Mouse (Mus musculus): ENCODE measurements around the gene P4htm. TPM values are rescaled to one million over a fixed set of nuclear protein-coding genes. Genes with fewer than 3 reads are reported as not detected.
A peak's percentile ranks its signal among the peaks of the same experiment; 100 is the strongest.

The P4htm gene
- polyA plus RNA-seq, 1 experiment from 2014 or later, result 5.8 TPM

DNA sequence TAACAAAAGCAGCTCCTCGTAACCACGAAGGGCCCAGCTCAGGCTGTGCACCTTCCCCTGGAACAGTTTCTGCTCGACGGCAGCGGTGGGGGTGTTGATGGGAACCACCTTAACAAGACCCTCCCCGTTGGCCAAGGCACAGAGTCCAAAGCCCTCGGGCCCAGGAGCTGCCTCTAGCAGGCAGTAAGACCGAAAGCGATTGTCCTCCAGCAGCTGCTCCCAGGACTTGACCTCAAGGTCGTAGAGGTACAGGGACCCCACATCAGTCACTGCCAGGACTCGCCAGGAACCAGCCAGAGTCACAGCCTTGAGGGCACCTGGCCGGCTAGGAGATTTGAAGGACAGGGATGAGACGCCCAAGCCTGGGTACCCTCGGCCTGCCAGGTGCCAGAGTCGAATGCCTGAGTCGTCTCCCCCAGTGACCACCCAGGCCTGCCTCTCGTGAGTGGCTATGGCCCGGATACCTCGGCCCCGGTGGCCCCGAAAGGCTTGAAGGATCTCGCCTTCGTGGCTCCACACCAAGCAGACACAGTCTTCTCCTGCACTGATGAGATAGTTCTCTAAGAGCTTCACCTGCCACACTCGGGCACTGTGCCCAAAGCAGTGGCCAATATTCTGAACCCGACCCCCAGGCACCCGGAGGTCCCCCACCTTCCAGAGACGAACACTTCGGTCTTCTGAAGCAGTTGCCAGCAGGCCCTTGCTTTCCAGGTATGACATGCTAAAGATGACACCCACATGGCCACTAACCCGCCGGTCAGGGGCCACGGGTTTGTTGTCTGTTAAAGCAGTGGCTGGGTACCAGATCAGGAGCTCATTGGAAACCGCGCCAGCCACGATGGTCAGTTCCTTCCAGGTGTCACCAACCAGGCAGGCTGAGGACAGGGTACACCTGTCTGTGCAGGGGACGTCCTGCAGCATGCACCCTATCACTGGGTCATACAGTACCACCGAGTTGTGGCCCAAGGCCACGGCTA is 21.9 kb downstream of the P4htm start:
- H3K4me2 ChIP-seq (replicated peaks), result no peak overlapping the region
- no peak overlapping the region for H3K27ac ChIP-seq
- ATAC-seq, result no peak
- H3K9ac ChIP-seq, result no peak overlapping the region
- peaks cover 40% of the 10 kb centered on the region for H3K36me3 ChIP-seq
- no peaks in the 10 kb centered on the region for H3K27me3 ChIP-seq (replicated peaks)
- H3K4me1 ChIP-seq (replicated peaks), result peaks cover 26% of the 10 kb centered on the region
- WGBS, result 83% methylated on average over 37 of the region's 37 CpGs
- no peaks in the 10 kb centered on the region for H3K9me3 ChIP-seq
- H3K4me3 ChIP-seq (replicated peaks), result no peak overlapping the region

DNA sequence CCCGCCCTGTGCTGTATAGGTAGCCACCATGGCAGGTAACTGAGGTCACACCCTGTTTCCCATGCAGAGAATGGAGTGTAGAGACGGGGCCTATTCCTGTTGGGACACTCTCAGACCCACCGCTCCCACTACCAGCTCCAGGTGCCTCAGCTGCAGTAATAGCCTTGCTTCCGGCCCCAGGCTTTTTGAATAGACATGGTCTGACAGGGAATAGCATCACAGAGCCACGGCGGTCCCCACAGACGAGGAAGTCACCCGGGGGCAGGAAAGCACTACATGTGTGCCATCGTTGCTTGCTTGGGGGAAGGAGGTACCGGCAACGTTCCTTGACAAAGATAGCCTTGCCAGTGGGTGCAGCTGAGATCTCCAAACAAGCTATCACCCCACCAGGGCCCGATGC is 22.5 kb downstream of the P4htm start:
- H3K4me2 ChIP-seq (replicated peaks), result no peak overlapping the region
- H3K36me3 ChIP-seq, result peaks cover 40% of the 10 kb centered on the region
- no peak overlapping the region for H3K9ac ChIP-seq
- 88% methylated on average over 12 of the region's 12 CpGs for WGBS
- no peaks in the 10 kb centered on the region for H3K27me3 ChIP-seq (replicated peaks)
- H3K4me1 ChIP-seq (replicated peaks), result peaks cover 31% of the 10 kb centered on the region
- ATAC-seq, result no peak
- no peak overlapping the region for H3K4me3 ChIP-seq (replicated peaks)
- no peak overlapping the region for H3K27ac ChIP-seq
- no peaks in the 10 kb centered on the region for H3K9me3 ChIP-seq

DNA sequence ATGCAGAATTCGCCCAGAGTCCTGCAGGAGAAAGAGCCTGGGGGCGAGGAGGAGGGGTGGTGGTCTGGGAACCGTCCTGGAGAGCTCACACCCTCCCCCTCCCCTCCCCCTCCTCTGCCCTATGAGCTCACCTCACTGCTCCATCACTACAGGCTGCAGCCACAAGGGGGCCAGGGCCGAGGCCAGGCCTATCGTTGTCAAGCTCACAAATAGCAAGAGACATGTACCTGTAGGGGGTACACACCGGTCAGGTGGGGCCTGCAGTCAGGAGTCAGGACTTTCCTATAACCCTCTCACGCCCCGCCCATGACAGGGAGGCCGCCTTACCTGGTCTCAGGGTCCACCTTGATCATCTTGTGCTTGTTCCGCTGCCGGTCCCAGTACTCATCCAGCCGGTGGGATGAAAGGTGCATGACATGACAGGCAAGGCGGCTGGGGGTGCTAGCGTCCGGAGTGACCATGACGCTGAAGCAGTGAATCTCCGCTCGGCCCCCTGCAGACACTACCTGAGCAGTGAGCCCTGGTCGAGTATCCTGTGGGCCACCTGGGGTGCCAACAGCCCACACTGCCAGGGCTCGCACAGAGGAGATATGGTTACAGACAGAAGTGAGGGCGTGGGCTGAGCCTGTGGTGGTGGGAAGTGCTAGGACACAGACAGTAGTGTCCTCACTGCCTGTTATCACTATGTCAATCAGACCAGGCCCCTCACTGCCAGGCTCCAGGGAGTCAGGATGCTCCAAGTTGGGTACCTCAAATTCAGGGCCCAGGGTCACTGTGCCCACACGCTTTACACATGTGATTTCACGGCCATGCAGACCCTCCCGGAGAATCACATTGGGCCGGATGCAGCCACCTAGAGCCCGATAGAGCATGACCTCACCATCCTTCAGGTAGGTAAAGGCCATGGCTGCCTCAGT is 23.4 kb downstream of the P4htm start:
- peaks cover 40% of the 10 kb centered on the region for H3K36me3 ChIP-seq
- no peak overlapping the region for H3K27ac ChIP-seq
- ATAC-seq, result no peak
- no peak overlapping the region for H3K9ac ChIP-seq
- H3K27me3 ChIP-seq (replicated peaks), result no peaks in the 10 kb centered on the region
- H3K9me3 ChIP-seq, result no peaks in the 10 kb centered on the region
- WGBS, result 55% methylated on average over 26 of the region's 26 CpGs
- no peak overlapping the region for H3K4me3 ChIP-seq (replicated peaks)
- peaks cover 27% of the 10 kb centered on the region for H3K4me1 ChIP-seq (replicated peaks)
- no peak overlapping the region for H3K4me2 ChIP-seq (replicated peaks)

DNA sequence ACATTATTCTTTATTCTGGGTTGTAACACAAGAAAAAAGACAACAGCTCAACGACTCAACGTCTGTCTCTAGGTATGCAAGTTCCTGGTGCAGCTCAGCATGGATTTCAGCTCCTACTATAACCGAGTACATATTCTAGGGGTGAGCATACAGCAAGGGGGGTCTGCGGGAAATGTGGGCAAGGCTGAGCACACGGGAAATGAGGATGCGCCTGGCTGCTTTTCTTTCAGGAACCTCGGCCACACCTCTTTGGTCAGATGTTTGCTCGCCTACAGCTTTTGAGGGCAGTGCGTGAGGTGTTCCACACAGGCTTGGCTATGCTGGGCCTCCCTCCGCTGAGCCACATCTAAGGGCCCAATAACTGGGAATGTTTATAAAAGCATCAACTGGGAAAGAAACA is 25.1 kb downstream of the P4htm start:
- WGBS, result 69% methylated on average over 10 of the region's 10 CpGs
- peaks cover 31% of the 10 kb centered on the region for H3K4me1 ChIP-seq (replicated peaks)
- peaks cover 40% of the 10 kb centered on the region for H3K36me3 ChIP-seq

DNA sequence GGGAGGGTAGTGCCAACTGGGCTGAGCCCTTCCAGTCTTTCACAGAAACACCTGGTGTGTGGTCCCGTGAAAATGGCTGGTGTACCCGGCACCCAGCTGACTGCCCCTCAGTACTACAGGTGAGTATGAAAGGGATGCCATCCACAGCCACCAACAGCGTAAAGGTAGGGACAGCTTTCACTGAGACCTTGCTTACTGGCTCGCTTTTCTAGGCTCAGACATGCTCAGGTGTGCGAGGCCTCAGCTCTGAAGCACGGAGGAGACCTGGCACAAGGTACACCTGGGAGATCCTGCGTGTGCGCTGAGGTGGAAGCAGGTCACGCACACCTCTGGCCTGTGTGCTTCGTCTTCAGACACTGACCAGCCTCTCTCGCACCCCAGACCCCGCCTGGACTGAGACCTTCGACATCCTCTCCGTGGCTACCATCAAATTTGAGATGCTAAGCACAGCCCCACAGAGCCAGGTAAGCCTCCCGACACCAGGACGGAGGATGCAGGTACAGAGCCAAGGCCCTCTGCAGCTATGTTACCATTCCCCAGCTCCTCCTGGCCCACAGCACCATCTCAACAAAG is 26.0 kb downstream of the P4htm start:
- H3K27ac ChIP-seq, result no peak overlapping the region
- peaks cover 23% of the 10 kb centered on the region for H3K4me1 ChIP-seq (replicated peaks)
- no peak overlapping the region for H3K4me2 ChIP-seq (replicated peaks)
- H3K4me3 ChIP-seq (replicated peaks), result no peak overlapping the region
- H3K36me3 ChIP-seq, result peaks cover 39% of the 10 kb centered on the region
- H3K27me3 ChIP-seq (replicated peaks), result no peaks in the 10 kb centered on the region
- no peak for ATAC-seq
- no peak overlapping the region for H3K9ac ChIP-seq
- no peaks in the 10 kb centered on the region for H3K9me3 ChIP-seq
- 89% methylated on average over 16 of the region's 16 CpGs for WGBS

More for the DNA sequence above, 25.1 kb downstream of the P4htm start:
- no peaks in the 10 kb centered on the region for H3K9me3 ChIP-seq
- no peaks in the 10 kb centered on the region for H3K27me3 ChIP-seq (replicated peaks)
- no peak overlapping the region for H3K9ac ChIP-seq
- H3K27ac ChIP-seq, result no peak overlapping the region
- H3K4me3 ChIP-seq (replicated peaks), result no peak overlapping the region
- no peak overlapping the region for H3K4me2 ChIP-seq (replicated peaks)
- ATAC-seq, result no peak

DNA sequence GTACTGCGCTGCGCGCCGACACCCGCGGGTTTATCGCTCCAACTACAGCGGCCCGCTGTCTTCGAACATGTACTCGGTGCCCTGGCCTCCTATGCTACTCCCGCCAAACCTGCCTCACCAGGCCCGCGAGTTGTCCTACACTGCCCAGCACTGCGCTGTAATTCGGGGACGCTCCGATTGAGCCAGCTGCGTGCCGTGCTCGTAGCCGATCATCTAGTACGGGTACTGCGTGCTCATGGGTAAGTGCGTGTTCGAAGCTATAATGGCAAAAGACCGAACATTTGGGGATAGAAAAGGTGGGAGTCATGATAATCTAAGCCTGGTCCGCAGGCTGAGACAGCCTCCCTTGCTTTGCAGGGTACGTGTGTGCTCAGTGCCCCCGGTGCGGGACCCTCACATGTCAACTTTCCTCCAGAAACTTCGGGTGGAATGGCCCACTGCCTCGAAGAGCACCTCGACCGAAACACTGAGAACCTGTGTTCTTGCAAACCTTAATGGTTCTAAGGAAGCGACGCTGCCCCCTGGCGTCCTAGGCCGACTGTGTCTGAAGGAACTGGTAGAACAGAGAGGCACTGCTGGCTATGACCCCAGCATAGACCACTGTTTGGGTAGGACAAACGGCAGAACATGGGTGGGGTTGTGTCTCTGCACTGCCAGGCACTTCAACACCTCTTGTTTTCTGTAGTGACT is 27.1 kb downstream of the P4htm start:
- Histone ChIP-seq H3K36me3 (peaks cover 31% of the 10 kb centered on the region), H3K27ac (peak overlapping the region; percentile 94), H3K4me1 (replicated peaks) (peaks cover 27% of the 10 kb centered on the region), H3K27me3 (replicated peaks) (no peaks in the 10 kb centered on the region), H3K4me2 (replicated peaks) (peak overlapping the region; percentile 97), H3K4me3 (replicated peaks) (peak overlapping the region; percentile 66), H3K9ac (peak overlapping the region; percentile 55), H3K9me3 (no peaks in the 10 kb centered on the region)
- ATAC-seq, result peak; percentile 13
- 1% methylated on average over 40 of the region's 40 CpGs for WGBS

DNA sequence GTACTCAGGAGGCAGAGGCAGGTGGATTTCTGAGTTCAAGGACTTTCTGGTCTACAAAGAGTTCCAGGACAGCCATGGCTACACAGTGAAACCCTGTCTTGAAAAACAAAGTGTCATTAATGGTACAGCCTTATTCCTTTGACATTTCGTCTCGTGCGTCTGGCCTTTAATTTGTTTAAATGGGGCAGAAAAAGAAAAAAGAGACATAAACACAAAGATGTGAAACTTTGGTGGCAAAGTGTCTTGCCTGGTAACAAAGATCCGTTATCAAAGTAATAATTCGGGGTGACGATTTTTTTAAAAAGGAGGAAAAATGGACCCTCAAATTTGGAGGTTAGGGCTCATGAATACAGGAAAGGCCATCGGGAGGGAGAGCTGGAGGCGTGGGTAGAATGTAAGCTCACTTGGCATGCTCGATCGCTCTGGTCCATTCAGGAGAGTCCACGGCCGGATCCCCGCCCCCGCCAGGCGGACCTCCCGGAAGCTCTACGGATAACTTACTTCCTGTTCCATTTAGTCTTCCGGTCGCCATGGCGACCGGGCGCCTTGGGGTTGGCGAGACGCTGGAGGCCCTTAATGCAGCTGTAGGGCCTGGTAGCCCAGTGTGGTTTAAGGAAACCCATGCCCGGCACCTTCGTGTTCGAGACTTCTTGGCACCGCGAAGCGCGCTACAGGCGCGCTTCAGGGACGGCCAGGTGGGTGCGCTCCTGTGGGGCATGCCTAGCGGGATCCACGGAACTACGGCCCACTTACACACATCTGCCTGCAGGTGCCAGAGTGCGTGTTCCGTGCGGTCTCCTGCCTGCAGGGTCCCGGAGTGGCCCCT is 27.9 kb downstream of the P4htm start, which contains the start of gene Dalrd3:
TSS of gene Dalrd3 (plus strand) at position 506 of the 826 bp plus-strand sequence.
- H3K36me3 ChIP-seq, result peaks cover 34% of the 10 kb centered on the region
- peak within 1 kb of the TSS; percentile 97 for H3K4me2 ChIP-seq (replicated peaks)
- peak; percentile 63 for ATAC-seq
- H3K27ac ChIP-seq, result peak within 1 kb of the TSS; percentile 94
- 5% methylated on average over 42 of the region's 42 CpGs for WGBS
- H3K4me1 ChIP-seq (replicated peaks), result peaks cover 27% of the 10 kb centered on the region
- no peaks in the 10 kb centered on the region for H3K27me3 ChIP-seq (replicated peaks)
- peak within 1 kb of the TSS; percentile 55 for H3K9ac ChIP-seq
- H3K4me3 ChIP-seq (replicated peaks), result peak within 1 kb of the TSS; percentile 66
- no peaks in the 10 kb centered on the region for H3K9me3 ChIP-seq

DNA sequence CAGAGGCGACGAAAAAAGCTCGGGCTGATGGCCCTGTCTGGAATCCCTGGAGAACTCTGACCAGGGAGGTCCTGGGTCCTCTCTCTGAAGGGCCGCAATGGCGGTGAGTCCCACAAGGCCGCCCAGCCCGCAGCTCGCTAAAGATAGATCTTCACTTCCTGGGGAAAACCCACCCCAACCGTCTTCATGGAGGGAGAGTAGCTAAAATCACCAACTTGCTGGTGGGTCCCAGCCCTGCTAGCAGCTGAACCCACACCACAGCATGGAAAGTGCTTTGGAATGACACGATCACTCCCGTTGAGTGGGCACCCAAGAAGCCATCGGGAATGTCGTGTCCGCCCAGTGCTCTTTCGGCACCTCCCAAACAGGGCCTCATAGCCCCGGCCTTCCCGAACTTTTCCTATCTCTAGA is 29.0 kb downstream of the P4htm start:
- peak overlapping the region; percentile 94 for H3K27ac ChIP-seq
- WGBS, result 66% methylated on average over 17 of the region's 17 CpGs

DNA sequence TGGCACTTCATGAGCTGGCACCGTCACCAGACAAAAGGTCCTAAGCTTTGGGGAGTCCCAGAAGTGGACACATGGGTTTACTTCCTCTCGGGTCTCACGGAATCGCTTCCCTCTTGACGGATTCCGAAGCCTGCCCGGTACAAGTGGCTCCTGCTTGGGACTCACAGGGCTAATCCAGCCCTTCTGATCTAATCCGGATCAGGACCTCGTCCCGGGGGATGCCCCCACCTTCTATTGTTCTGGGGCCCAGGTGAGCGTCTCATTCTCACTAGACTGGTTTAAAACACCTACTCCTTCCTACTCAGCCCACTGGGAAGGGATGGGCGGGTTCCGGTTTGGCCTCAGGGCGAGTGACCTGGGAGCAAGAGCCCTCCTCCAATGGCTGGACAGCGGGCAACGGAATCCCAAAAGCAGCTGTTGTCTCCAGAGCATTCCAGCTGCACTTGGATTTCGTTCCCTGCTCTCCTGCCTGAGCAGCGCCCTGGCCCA is 29.5 kb downstream of the P4htm start:
- H3K36me3 ChIP-seq, result peaks cover 37% of the 10 kb centered on the region
- WGBS, result 11% methylated on average over 18 of the region's 18 CpGs

More for the DNA sequence above, 29.0 kb downstream of the P4htm start:
- peak overlapping the region; percentile 66 for H3K4me3 ChIP-seq (replicated peaks)
- H3K4me2 ChIP-seq (replicated peaks), result peak overlapping the region; percentile 97
- H3K9me3 ChIP-seq, result no peaks in the 10 kb centered on the region
- H3K4me1 ChIP-seq (replicated peaks), result peaks cover 26% of the 10 kb centered on the region
- H3K9ac ChIP-seq, result peak overlapping the region; percentile 80; the same call in 1 of the 2 replicates
- ATAC-seq, result no peak
- peaks cover 38% of the 10 kb centered on the region for H3K36me3 ChIP-seq
- H3K27me3 ChIP-seq (replicated peaks), result no peaks in the 10 kb centered on the region

DNA sequence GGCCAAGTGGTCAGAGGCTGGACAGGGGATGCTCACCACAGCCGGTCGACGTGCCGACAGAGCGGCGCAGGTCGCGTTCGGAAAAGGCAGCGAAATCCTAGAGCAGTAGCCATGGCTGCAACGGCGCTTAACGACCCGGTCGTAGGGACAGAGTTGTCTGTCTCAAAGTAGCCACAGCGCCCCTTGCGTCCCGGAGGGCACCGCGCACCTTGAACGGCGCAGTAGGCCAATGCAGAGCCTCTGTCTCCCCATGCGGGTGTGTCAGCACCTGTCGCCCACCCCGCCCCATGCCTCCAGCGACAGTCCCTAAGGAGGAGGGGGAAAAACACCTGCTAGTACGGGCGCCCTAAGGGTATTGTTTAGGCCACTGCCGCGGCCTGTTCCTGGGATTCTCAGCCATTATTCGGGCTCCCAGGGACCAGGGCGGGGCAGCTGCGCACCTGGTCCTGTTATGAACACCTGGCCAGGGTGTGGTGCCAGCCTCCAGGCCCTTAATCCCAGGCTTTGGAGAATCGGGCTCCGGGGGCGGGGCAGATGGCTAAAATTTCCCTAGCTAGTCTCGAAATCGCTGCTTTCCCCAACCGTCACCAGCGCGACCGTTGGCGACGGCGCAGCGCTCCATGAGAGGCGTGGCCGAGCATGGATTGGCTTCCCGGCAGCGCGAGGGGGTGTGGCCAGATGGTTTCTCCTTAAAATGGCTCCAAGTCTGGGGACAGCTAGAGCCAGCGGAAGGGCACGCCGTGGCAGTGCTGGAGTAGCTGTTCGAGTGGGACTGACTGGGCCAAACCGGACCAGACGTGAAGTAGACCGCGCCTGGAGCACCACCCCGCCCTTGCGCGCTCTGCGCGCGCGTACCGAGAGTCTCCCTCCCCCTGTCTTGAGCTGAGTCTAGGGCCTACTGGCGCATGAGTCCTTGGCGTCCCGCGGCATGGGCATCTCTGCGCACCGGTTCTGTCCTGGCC is 30.4 kb downstream of the P4htm start, which contains the start of gene Ndufaf3:
TSS of gene Ndufaf3 (minus strand) at position 620 of the 962 bp plus-strand sequence.
- Histone ChIP-seq H3K27ac (peak within 1 kb of the TSS; percentile 94), H3K9ac (peak within 1 kb of the TSS; percentile 80), H3K4me2 (replicated peaks) (peak within 1 kb of the TSS; percentile 97), H3K4me3 (replicated peaks) (peak within 1 kb of the TSS; percentile 66), H3K27me3 (replicated peaks) (no peaks in the 10 kb centered on the region), H3K4me1 (replicated peaks) (peaks cover 28% of the 10 kb centered on the region), H3K36me3 (peaks cover 32% of the 10 kb centered on the region), H3K9me3 (no peaks in the 10 kb centered on the region)
- under 1% methylated on average over 73 of the region's 73 CpGs for WGBS
- ATAC-seq, result peak; percentile 88

More for the DNA sequence above, 29.5 kb downstream of the P4htm start:
- H3K4me3 ChIP-seq (replicated peaks), result peak overlapping the region; percentile 66
- H3K4me2 ChIP-seq (replicated peaks), result peak overlapping the region; percentile 97
- peak overlapping the region; percentile 80 for H3K9ac ChIP-seq
- no peaks in the 10 kb centered on the region for H3K27me3 ChIP-seq (replicated peaks)
- no peaks in the 10 kb centered on the region for H3K9me3 ChIP-seq
- no peak for ATAC-seq
- H3K27ac ChIP-seq, result peak overlapping the region; percentile 94
- peaks cover 26% of the 10 kb centered on the region for H3K4me1 ChIP-seq (replicated peaks)

Measured in intestine, embryonic 15.5 days (tissue).